Mouse (Mus musculus) myocyte (in vitro differentiated cells): ENCODE results near the gene Bid. TPM values are rescaled to one million over a fixed set of nuclear protein-coding genes. Genes with fewer than 3 reads are reported as not detected.
A peak's percentile ranks its signal among the peaks of the same experiment; 100 is the strongest.

Source experiments
- H3K27me3 ChIP-seq: one replicate; pipeline ENCODE4 v1.6.1; 2011; ENCODE audit not compliant: control insufficient read depth, insufficient read depth, insufficient read length
- H3K36me3 ChIP-seq: one replicate; pipeline ENCODE4 v1.6.1; 2011; ENCODE audit not compliant: control insufficient read depth, insufficient read depth
- H3K4me2 ChIP-seq: one replicate; pipeline ENCODE4 v1.6.1; 2011; ENCODE audit warnings: low read depth, control low read depth
- H3K4me3 ChIP-seq: one replicate; pipeline ENCODE4 v1.5.1; 2011; ENCODE audit warnings: mild to moderate bottlenecking, control low read depth, moderate library complexity
- H3K79me2 ChIP-seq: one replicate; pipeline ENCODE4 v1.6.1; 2011; ENCODE audit not compliant: control insufficient read depth, insufficient read depth
- H3ac ChIP-seq: one replicate; pipeline ENCODE4 v1.6.1; 2011; ENCODE audit not compliant: control insufficient read depth, insufficient read length
- CEBPB ChIP-seq: IDR thresholded peaks from 2 replicates; pipeline ENCODE4 v1.6.1; 2011; ENCODE audit warnings: mild to moderate bottlenecking, moderate library complexity; ENCODE audit not compliant: poor library complexity, insufficient read depth, severe bottlenecking
- E2F4 ChIP-seq: IDR thresholded peaks from one replicate; pipeline ENCODE4 v1.6.1; 2011; ENCODE audit warnings: mild to moderate bottlenecking, control low read depth, moderate library complexity; ENCODE audit not compliant: insufficient read depth
- MAX ChIP-seq: IDR thresholded peaks from one replicate; pipeline ENCODE4 v1.6.1; 2011; ENCODE audit warnings: low read depth, mild to moderate bottlenecking, control low read depth
- MYOD1 ChIP-seq, 3 experiments: IDR thresholded peaks; one replicate each; pipeline ENCODE4 v1.6.1; 2011; ENCODE audit warnings: control low read depth in 2 of 3, low read depth in 2 of 3, mild to moderate bottlenecking in 2 of 3, moderate library complexity in 1 of 3; ENCODE audit not compliant: insufficient read length in 2 of 3, control insufficient read depth in 1 of 3
- MYOG ChIP-seq, 3 experiments: IDR thresholded peaks; one replicate each; pipeline ENCODE4 v1.6.1; 2011; ENCODE audit warnings: control low read depth in 2 of 3, low read depth in 2 of 3, mild to moderate bottlenecking in 2 of 3; ENCODE audit not compliant: insufficient read length in 2 of 3, control insufficient read depth in 1 of 3, insufficient read depth in 1 of 3
- POLR2A ChIP-seq: IDR thresholded peaks from one replicate; pipeline ENCODE4 v1.6.1; 2011; ENCODE audit warnings: low read depth, mild to moderate bottlenecking, control low read depth, moderate library complexity; ENCODE audit not compliant: insufficient read length
- POLR2AphosphoS2 ChIP-seq: IDR thresholded peaks from one replicate; pipeline ENCODE4 v1.6.1; 2011; ENCODE audit warnings: low read depth, control low read depth; ENCODE audit not compliant: insufficient read length
- REST ChIP-seq: IDR thresholded peaks from one replicate; pipeline ENCODE4 v1.6.1; 2011; ENCODE audit warnings: mild to moderate bottlenecking, control low read depth, moderate library complexity; ENCODE audit not compliant: insufficient read depth, insufficient read length
- SRF ChIP-seq: IDR thresholded peaks from one replicate; pipeline ENCODE4 v1.6.1; 2011; ENCODE audit warnings: low read depth; ENCODE audit not compliant: control insufficient read depth, insufficient read length
- TCF12 ChIP-seq: IDR thresholded peaks from one replicate; pipeline ENCODE4 v1.6.1; 2011; ENCODE audit warnings: mild to moderate bottlenecking, control low read depth; ENCODE audit not compliant: poor library complexity, insufficient read depth, severe bottlenecking
- TCF3 ChIP-seq: IDR thresholded peaks from one replicate; pipeline ENCODE4 v1.6.1; 2011; ENCODE audit warnings: low read depth, control low read depth; ENCODE audit not compliant: insufficient read length
- USF1 ChIP-seq: IDR thresholded peaks from one replicate; pipeline ENCODE4 v1.6.1; 2011; ENCODE audit warnings: low read depth, mild to moderate bottlenecking, control low read depth, moderate library complexity
- polyA plus RNA-seq: library from polyadenylated mRNA; unstranded; fragments of >200 nt; fragmentation: generic; extraction: Trizol; gene quantifications from one replicate; pipeline ENCODE4 v1.2.1, GENCODE M21; 2012; ENCODE audit warnings: missing spikeins

Bid gene
- polyA plus RNA-seq, 1 experiment = 34.3 TPM

GRCm38 (mm10) chr6:120941084-120941481 is 24.4 kb upstream of the Bid start:
- TF ChIP-seq E2F4 (no peak), POLR2A (no peak), MAX (no peak), POLR2AphosphoS2 (no peak), MYOD1 (IDR thresholded peaks at IDR 0.05; ENCODE audit: control insufficient read depth in 1 of 3, insufficient read length in 2 of 3, low read depth in 2 of 3) (no peak), REST (no peak), USF1 (no peak), MYOG (IDR thresholded peaks at IDR 0.05; ENCODE audit: control insufficient read depth in 1 of 3, insufficient read depth in 1 of 3, insufficient read length in 2 of 3, low read depth in 2 of 3) (no peak), TCF12 (no peak), CEBPB (no peak)
- Histone ChIP-seq H3K4me2 (no peak overlapping the region), H3K4me3 (no peak overlapping the region), H3ac (no peak overlapping the region), H3K36me3 (no peaks in the 10 kb centered on the region), H3K79me2 (no peaks in the 10 kb centered on the region), H3K27me3 (no peaks in the 10 kb centered on the region)

- no peak for TF ChIP-seq MYOD1 (IDR thresholded peaks at IDR 0.05; ENCODE audit: control insufficient read depth in 1 of 3, insufficient read length in 2 of 3, low read depth in 2 of 3)
- no peak for TF ChIP-seq CEBPB
- no peak for TF ChIP-seq TCF3
- TF ChIP-seq TCF12 = no peak
- no peak for TF ChIP-seq SRF
- TF ChIP-seq E2F4 = no peak
- TF ChIP-seq USF1 = no peak
- TF ChIP-seq POLR2A = no peak
- no peak for TF ChIP-seq REST
- Histone ChIP-seq H3K4me3 (no peak overlapping the region), H3K4me2 (no peak overlapping the region), H3ac (no peak overlapping the region), H3K27me3 (no peaks in the 10 kb centered on the region), H3K36me3 (no peaks in the 10 kb centered on the region), H3K79me2 (no peaks in the 10 kb centered on the region)
These were observed 23.9 kb upstream of the Bid start for GRCm38 (mm10) chr6:120940446-120941083.

- H3K4me2 ChIP-seq = no peak overlapping the region
- no peak overlapping the region for H3ac ChIP-seq
- no peaks in the 10 kb centered on the region for H3K79me2 ChIP-seq
- no peaks in the 10 kb centered on the region for H3K27me3 ChIP-seq
- H3K4me3 ChIP-seq = no peak overlapping the region
- H3K36me3 ChIP-seq = no peaks in the 10 kb centered on the region
- no peak for TF ChIP-seq MAX
- no peak for TF ChIP-seq POLR2AphosphoS2
- no peak for TF ChIP-seq POLR2A
- no peak for TF ChIP-seq MYOG (IDR thresholded peaks at IDR 0.05; ENCODE audit: control insufficient read depth in 1 of 3, insufficient read depth in 1 of 3, insufficient read length in 2 of 3, low read depth in 2 of 3)
These were observed 23.1 kb upstream of the Bid start for GRCm38 (mm10) chr6:120939783-120940182.

- Histone ChIP-seq H3K36me3 (peaks cover 3% of the 10 kb centered on the region), H3K27me3 (no peaks in the 10 kb centered on the region), H3K79me2 (no peaks in the 10 kb centered on the region), H3K4me2 (no peak overlapping the region), H3ac (no peak overlapping the region), H3K4me3 (no peak overlapping the region)
- TF ChIP-seq USF1 (no peak), MYOG (IDR thresholded peaks at IDR 0.05; ENCODE audit: control insufficient read depth in 1 of 3, insufficient read depth in 1 of 3, insufficient read length in 2 of 3, low read depth in 2 of 3) (peak in 2 of 3 experiments; percentile 58 to 72), TCF12 (peak; percentile 48), CEBPB (no peak), POLR2A (no peak), MYOD1 (IDR thresholded peaks at IDR 0.05; ENCODE audit: control insufficient read depth in 1 of 3, insufficient read length in 2 of 3, low read depth in 2 of 3) (peak in 2 of 3 experiments; percentile 60 to 74), E2F4 (no peak)
These were observed 22.3 kb upstream of the Bid start for GRCm38 (mm10) chr6:120938763-120939450.

GRCm38 (mm10) chr6:120937999-120938608 is 21.5 kb upstream of the Bid start:
- Histone ChIP-seq H3ac (no peak overlapping the region), H3K36me3 (peaks cover 4% of the 10 kb centered on the region), H3K4me2 (no peak overlapping the region), H3K27me3 (no peaks in the 10 kb centered on the region), H3K79me2 (no peaks in the 10 kb centered on the region), H3K4me3 (no peak overlapping the region)
- TF ChIP-seq TCF3 (no peak), USF1 (no peak), POLR2A (no peak), MYOG (IDR thresholded peaks at IDR 0.05; ENCODE audit: control insufficient read depth in 1 of 3, insufficient read depth in 1 of 3, insufficient read length in 2 of 3, low read depth in 2 of 3) (no peak), POLR2AphosphoS2 (no peak), SRF (no peak), MYOD1 (IDR thresholded peaks at IDR 0.05; ENCODE audit: control insufficient read depth in 1 of 3, insufficient read length in 2 of 3, low read depth in 2 of 3) (no peak), E2F4 (no peak), MAX (no peak), REST (no peak), CEBPB (no peak), TCF12 (no peak)
